Mouse (Mus musculus): ENCODE measurements around the gene Lipt2. TPM values are rescaled to one million over a fixed set of nuclear protein-coding genes. Genes with fewer than 3 reads are reported as not detected.

Lipt2 gene
- total RNA-seq, 2 experiments from 2014 or later = 4.4 to 5.0 TPM

Other genes starting within 250 kb of the Lipt2 start
- 10 to 100 TPM; 15.7 TPM for gene Rnf169, start 178.8 kb upstream of the Lipt2 start, total RNA-seq (2021)
- gene Chrdl2, start 153.1 kb upstream of the Lipt2 start, total RNA-seq (2021) = not detected
- gene Pold3, start 37.7 kb upstream of the Lipt2 start, total RNA-seq (2021) = 10 to 100 TPM; 14.9 to 16.2 TPM
- gene Kcne3, start 17.2 kb downstream of the Lipt2 start, total RNA-seq (2021) = 1 to 10 TPM in 1 of 2 experiments, under 1 TPM in 1; 0.99 to 2.0 TPM
- 1 to 10 TPM; 6.9 to 7.0 TPM for gene Pgm2l1, start 68.1 kb downstream of the Lipt2 start, total RNA-seq (2021)
- gene P4ha3, start 126.2 kb downstream of the Lipt2 start, total RNA-seq (2021) = 1 to 10 TPM; 1.9 to 3.3 TPM
- gene C2cd3, start 213.0 kb downstream of the Lipt2 start, total RNA-seq (2021) = 10 to 100 TPM; 11.2 to 13.1 TPM
- 10 to 100 TPM; 43.5 to 44.8 TPM for gene Ppme1, start 213.0 kb downstream of the Lipt2 start, total RNA-seq (2021)

Data from heart, postnatal 10 days (tissue).